Mouse (Mus musculus): ENCODE results near the gene Rsrp1.

The Rsrp1 gene

GRCm38 (mm10) chr4:134922111-134922924 lies 1.1 kb upstream of the Rsrp1 start:
- DNase-seq = no peak

- DNase-seq = peak; percentile 80
These were observed 507 bp upstream of the Rsrp1 start for GRCm38 (mm10) chr4:134922925-134923244.

- peak; percentile 53 for DNase-seq
These were observed 788 bp downstream of the Rsrp1 start for GRCm38 (mm10) chr4:134924019-134924741.

GRCm38 (mm10) chr4:134925206-134925605 lies 1.8 kb downstream of the Rsrp1 start:
- no peak for DNase-seq

DNA sequence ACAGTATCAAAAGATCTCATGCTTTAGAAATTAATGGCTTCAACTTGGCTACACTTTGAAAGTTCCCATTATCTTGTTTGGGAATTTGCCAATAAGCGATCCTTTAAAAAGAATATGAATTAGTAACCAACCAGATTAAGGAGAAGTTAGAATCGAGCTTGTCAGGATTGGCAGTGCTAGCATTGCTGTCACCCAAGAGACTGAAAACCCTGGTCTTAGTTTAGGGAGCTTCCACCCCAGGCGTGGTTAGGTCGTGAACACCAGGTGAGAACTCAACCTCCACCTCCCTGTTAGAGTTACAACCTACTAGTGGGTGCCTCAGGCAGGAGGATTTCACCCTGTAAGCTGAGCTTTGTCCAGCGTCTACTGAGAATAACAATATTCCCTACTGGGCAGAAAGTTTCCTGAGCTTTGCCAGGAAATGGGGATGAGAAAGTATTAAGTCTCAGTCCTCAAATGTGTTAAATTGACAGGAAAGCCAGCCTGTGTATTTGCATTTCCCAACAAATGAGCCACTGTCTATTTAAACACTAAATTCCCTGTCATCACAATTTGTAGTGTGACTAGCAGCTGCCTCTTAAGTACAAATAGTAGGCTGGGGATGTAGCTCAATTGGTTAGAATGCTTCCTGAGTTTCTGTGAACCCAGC lies 4.5 kb downstream of the Rsrp1 start:
- no peak for DNase-seq

DNA sequence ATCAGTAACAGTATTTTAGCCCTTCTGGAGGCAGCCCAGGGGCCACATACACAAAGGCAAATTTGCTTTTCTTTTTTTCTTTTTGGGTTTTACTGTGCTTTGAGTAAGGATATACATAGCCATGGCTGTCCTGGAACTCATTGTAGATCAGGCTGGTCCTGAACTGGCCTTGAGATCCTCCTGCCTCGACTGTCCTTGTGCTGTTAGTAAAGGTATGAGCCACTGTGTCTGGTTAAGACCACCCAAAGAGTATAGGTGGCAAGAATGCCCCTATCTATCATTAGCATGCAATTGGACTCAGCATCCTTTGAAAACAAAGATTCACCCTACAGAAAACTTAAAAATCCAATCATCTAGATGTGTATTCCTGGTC lies 5.1 kb downstream of the Rsrp1 start:
- DNase-seq = no peak

GRCm38 (mm10) chr4:134929536-134929935 lies 6.1 kb downstream of the Rsrp1 start:
- DNase-seq = peak; percentile 38

DNA sequence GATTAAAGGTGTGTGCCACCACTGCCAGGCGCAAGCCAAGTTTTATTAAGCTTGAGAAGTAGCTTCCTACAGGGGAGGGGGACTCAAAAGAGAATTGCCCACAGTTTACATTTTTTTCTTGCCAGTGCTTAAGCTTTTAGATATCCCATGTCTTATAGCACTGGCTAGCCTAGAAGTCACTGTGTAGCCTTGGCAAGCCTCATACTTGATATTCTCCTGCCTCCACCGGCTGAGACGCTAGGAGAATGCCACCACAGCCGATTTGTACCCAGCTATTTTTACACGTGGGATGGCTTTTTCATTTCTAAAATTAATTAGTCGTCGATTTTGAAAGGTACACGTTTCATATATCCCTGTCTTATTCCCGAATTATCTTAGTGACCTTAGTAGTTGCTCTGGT lies 6.8 kb downstream of the Rsrp1 start:
- DNase-seq = no peak

DNA sequence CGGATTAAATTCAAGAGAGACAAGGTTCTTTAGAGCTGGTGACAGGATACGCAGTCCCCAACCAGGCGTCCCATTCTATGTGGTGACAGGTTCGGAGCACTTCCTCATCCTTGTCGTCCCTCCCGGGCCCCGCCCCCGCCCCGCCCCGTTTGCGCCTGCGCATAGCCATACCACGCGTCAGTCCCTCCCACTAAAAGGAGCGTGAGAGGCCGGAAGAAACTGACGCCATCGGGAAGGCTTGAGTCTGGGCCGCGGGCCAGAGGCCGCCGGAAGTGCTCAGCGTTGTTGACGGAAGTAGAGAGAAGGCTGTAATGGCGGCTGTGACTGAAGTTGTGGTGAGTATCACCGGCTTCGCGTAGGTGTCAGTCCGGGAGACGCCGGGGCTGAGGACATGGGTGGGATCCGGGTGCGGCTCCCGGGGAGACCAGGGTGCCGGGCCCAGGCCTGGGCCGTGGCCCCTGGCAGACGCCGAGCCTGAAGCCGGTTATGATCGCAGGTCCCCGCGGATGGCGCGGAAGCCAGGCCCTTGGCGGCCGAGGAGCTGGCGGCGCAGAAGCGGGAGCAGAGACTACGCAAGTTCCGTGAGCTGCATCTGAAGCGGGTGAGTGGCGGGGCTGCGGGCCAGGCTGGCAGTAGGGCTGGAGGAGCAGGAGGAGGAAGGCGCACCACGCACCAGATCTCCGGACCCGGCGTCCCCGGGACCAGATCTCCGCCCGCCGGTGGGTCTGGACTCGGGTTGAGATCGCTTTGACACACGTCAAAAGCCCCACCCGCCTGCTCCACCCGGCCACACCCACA lies 7.5 kb downstream of the Rsrp1 start, which contains the start of gene Syf2:
Gene Syf2, plus strand, starts transcription at position 215 of the 798 bp plus-strand sequence.
- peak; percentile 89 for DNase-seq

- no peak for DNase-seq
These were observed 14.1 kb downstream of the Rsrp1 start for GRCm38 (mm10) chr4:134937240-134938176.

DNA sequence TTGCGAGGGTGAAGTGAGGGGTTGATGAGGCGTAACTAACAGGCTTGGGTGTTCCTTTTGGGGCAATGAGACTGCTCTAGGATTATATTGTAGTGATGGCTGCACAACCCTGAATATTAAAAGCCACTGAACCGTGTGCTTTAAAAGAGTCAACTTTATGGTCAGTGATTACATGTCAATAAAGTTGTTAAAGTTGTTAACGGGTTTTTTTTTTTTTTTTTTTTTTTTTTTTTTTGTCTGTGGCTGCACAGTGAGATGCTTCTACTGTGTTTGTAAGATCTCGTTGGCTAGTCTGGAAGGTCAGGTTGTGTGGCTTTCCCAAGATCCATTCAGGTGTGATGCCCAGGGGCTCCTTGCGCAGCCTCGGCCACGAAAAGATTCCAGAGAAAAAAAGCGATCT lies 16.5 kb downstream of the Rsrp1 start:
- no peak for DNase-seq

GRCm38 (mm10) chr4:134943758-134944538 lies 20.6 kb downstream of the Rsrp1 start:
- DNase-seq = no peak

DNA sequence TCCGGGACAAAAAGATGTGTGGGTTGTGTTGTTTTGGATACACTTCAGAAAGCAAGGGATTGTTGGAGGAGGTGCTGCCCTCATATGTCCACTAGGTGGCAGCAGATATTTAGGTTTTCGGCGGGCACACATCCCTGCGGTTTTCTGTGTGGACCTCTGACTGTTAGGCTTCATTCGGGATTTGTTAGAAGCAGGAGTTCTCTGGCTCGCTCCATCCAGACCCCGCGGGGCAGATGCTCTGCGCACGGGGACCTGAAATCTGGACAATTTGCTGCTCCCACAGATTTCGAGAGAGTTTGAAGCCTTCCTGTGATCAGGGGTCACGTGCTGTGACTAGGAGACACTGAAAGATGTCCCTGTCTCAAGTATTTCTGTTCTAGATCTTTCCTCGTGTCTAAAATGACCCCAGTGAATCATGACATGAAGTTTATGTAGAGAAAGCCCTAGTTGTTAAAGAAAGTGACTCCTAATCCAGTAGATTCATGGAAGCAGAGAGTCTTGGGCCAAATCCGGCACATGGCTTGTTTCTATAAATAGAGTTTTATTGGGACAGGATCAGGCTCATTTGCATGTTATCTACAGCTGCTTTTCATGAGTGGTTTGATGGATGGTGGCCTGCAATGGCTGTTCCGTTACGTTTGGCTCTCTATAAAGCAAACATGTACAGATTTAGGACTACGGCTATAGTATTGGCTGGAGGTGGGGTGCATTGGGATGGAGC lies 22.8 kb downstream of the Rsrp1 start:
- DNase-seq = peak; percentile 68

- no peak for DNase-seq
These were observed 27.2 kb downstream of the Rsrp1 start for GRCm38 (mm10) chr4:134950518-134951091.

DNA sequence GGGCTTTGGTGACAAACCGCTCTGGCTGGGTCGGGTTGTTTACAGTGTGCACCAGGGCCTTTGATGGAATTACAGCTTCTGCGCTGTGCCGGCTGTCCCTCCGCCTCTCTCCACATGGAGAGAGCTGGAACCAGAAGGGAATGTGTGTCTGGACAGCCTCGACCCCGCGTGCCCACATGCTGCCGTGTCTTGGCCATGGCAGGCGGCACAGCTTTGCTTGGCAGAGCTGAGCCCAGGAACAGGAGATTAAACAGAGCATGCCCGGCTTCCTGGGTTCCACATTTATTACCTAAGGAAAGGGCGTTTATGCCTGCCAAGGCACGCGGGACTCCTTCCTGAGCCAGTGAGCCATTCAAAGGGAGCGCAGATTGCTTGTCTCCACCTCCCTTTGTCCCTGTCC lies 31.1 kb downstream of the Rsrp1 start:
- no peak for DNase-seq

- no peak for DNase-seq
These were observed 31.8 kb downstream of the Rsrp1 start for GRCm38 (mm10) chr4:134955196-134955595.

- DNase-seq = no peak
These were observed 32.5 kb downstream of the Rsrp1 start for GRCm38 (mm10) chr4:134955845-134956244.

DNA sequence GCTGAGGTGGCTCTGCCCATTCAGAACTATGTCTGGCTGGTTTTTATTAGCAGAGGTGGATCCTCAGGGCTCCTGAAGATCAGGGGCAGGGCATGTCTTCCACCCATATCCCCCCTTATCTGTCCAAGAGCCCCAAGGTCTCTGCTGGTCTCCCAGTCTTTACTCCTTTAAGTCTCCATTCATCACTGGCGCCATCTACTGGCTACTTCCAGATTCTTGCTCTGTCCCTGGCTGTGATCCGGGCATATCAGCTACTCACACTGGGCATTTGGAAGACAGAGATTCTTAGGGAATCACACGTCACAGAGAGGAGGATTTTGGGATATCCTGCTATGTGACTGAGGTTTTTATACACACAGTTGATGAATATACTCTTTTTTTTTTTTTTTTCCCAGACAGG lies 32.9 kb downstream of the Rsrp1 start:
- DNase-seq = peak; percentile 70

DNA sequence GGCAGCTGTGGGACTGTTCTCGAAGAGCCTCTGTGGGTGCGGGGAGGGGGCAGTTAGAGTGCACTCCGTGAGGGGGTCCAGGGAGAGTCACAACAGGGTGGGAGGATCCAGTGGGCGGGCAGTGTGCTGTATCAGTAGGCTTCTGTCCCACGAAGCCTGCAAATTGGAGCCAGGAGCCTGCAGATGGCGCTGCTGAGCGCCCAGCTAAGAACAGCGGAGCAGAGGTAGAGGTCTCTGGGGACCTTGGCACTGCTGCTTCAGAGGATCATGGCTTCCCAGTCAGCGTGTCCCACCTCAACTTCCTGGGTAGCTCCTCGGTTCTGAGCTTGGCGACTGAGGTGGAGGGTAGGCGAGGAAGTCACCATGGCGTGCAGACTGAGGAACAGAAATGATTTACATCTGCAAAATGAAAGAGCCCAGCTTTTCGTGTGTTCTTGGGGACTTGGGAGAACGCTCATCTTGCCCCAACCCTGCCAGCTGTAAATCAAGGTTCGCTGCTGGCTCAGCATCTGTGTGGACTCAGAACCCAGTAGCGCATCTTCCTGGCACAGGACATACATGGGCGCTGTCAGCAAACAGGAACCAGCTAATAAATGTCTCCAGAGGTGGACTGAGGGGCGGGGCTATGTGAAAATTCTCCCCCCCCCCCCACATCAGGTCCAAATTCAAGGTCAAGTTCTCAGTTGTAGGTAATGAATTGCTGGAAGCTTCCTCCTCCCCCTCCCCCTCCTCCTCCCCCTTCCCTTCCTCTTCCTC lies 39.8 kb downstream of the Rsrp1 start:
- DNase-seq = peak; percentile 71

Measured in thymus, postnatal 25 days (tissue).